Mouse (Mus musculus) intestine, embryonic 14.5 days (tissue): Measurements from ENCODE around the gene Cript. TPM values are rescaled to one million over a fixed set of nuclear protein-coding genes. Genes with fewer than 3 reads are reported as not detected.
A peak's percentile ranks its signal among the peaks of the same experiment; 100 is the strongest.

Experiments used
- ATAC-seq: fragments of 200-750 bp; cut with Nextera tagmentation; replicated peaks from 2 replicates; pipeline ENCODE4 v1.8.0; 2017; ENCODE audit warnings: low read depth, moderate number of reproducible peaks, moderate TSS enrichment, moderate library complexity; ENCODE audit not compliant: low FRiP score, low TSS enrichment
- DNase-seq: peaks from one replicate; pipeline ENCODE4 v3.0.0-alpha.2; 2018; ENCODE audit warnings: low spot score
- H3K27ac ChIP-seq: fragments of 300-500 bp; sonication (generic); 2 replicates; pipeline ENCODE4 v1.5.1; 2014; ENCODE audit warnings: low read depth, mild to moderate bottlenecking, control low read depth
- H3K27me3 ChIP-seq: fragments of 300-500 bp; sonication (generic); replicated peaks from 2 replicates; pipeline ENCODE4 v1.6.1; 2014; ENCODE audit warnings: low read length, control low read depth; ENCODE audit not compliant: control insufficient read depth, insufficient read depth
- H3K36me3 ChIP-seq: fragments of 300-500 bp; sonication (generic); 2 replicates; pipeline ENCODE4 v1.6.1; 2014; ENCODE audit warnings: low read length, control low read depth; ENCODE audit not compliant: control insufficient read depth, insufficient read depth
- H3K4me1 ChIP-seq: fragments of 300-500 bp; sonication (generic); replicated peaks from 2 replicates; pipeline ENCODE4 v1.6.1; 2014; ENCODE audit warnings: low read length, control low read depth, mixed read lengths; ENCODE audit not compliant: control insufficient read depth, insufficient read depth
- H3K4me2 ChIP-seq: fragments of 300-500 bp; sonication (generic); 2 replicates; pipeline ENCODE4 v1.6.1; 2014; ENCODE audit warnings: low read length
- H3K4me3 ChIP-seq: fragments of 300-500 bp; sonication (generic); 2 replicates; pipeline ENCODE4 v1.5.1; 2014; ENCODE audit warnings: low read depth, low read length, control low read depth, mixed read lengths
- H3K9ac ChIP-seq: fragments of 300-500 bp; sonication (generic); 2 replicates; pipeline ENCODE4 v1.6.1; 2014; ENCODE audit warnings: mild to moderate bottlenecking, low read length
- H3K9me3 ChIP-seq: fragments of 300-500 bp; sonication (generic); 2 replicates; pipeline ENCODE4 v1.6.1; 2016; ENCODE audit warnings: low read length, control low read depth; ENCODE audit not compliant: control insufficient read depth
- WGBS: fragments of 180-500 bp; shearing (Covaris S2); extraction: QIAGEN DNeasy Blood & Tissue Kit; methylation state at CpG from one replicate; pipeline ENCODE4 v1.1.7; 2014; 5-methylcytosine and 5-hydroxymethylcytosine counted together
- polyA plus RNA-seq: library from polyadenylated mRNA; unstranded; fragments of >200 nt; fragmentation: Nextera tagmentation; extraction: Ambion mirVana; gene quantifications from 2 replicates; pipeline ENCODE4 v1.2.1, GENCODE M21; 2014

The Cript gene
- polyA plus RNA-seq = 126 and 136 TPM in 2 replicates

DNA sequence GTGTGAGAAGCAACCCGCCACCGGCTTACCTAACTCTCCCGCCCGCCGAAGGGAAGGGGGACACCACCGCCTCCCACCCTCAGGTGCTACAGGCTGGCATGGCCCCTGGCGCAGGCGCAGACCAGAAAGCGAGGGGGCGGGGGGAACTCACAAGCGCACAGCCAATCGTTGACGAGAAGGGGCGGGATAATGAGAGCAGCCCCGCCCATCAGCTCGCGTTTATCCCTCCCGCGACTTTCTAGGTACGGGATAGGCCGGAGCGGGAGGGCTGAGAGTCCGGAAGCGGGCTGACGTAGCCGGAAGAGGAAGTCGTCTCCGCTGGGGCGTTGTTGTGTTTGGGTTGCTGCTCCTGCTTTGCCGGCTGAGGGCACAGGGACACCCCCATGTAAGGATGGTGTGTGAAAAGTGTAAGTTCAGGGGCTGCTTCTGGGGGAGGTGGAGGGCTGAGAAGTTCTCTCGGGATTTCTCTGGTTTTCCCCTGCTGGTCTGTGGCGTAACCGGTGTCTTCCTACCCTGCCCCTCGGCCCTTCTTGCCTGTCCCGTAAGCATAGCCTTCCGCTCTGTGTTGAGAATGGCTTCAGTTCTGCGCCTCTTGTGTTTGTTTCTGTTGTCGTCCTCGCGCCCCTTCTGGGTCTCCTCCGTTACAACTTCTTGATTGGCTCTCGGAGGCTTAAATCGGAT is at the start of gene Cript, which contains the start of gene Pigf:
Gene Cript, plus strand, starts transcription at position 282 of the 681 bp plus-strand sequence.
Gene Pigf, minus strand, starts transcription at position 138 of the 681 bp plus-strand sequence.
- DNase-seq = peak; percentile 98
- Histone ChIP-seq H3K36me3 (peaks cover 4% of the 10 kb centered on the region; the same call in 1 of the 2 replicates), H3K27ac (peak within 1 kb of the TSS; percentile 27; the same call in 1 of the 2 replicates), H3K4me3 (peak within 1 kb of the TSS; percentile 73), H3K9ac (peak within 1 kb of the TSS; percentile 66), H3K4me1 (peaks cover 8% of the 10 kb centered on the region; the same call in 1 of the 2 replicates), H3K27me3 (no peaks in the 10 kb centered on the region), H3K9me3 (no peaks in the 10 kb centered on the region), H3K4me2 (peak within 1 kb of the TSS; percentile 88)
- WGBS = under 1% methylated on average over 40 of the region's 43 CpGs
- peak; percentile 100 for ATAC-seq

DNA sequence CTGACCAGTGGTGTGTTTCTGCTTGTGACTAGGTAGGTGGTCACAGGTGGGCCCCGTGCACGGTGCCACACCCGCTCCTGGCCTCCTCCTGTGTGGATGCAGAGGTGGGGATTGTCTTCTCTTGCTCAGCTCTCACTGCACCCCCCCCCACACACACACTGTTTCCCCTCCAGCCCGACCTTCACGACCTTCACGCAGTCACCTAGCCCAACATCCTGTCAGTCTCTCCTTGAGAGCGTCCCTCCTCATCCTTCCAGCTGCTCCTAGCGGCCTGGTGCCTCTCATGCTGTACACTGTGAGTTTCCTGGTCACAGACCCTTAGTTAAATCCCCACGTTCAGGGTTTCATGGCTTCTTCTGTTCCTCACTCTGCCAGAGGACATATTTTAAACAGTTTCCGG is 49.0 kb upstream of the Cript start:
- ATAC-seq = no peak
- WGBS = 77% methylated on average over 10 of the region's 10 CpGs
- no peaks in the 10 kb centered on the region for H3K9me3 ChIP-seq

GRCm38 (mm10) chr17:86978496-86978895 is 46.9 kb upstream of the Cript start:
- no peaks in the 10 kb centered on the region for H3K27me3 ChIP-seq
- H3K4me3 ChIP-seq = no peak overlapping the region
- no peak overlapping the region for H3K9ac ChIP-seq
- peaks cover 38% of the 10 kb centered on the region for H3K36me3 ChIP-seq
- no peak overlapping the region for H3K4me2 ChIP-seq
- no peak for DNase-seq
- ATAC-seq = no peak
- no peaks in the 10 kb centered on the region for H3K9me3 ChIP-seq
- WGBS = 87% methylated on average over 6 of the region's 6 CpGs
- H3K4me1 ChIP-seq = 0 out of 2 replicates have a peak, but pooled peaks cover 2% of the 10 kb centered on the region
- H3K27ac ChIP-seq = no peak overlapping the region

More for the DNA sequence above, 49.0 kb upstream of the Cript start:
- Histone ChIP-seq H3K27me3 (no peaks in the 10 kb centered on the region), H3K9ac (no peak overlapping the region), H3K4me3 (no peak overlapping the region), H3K4me2 (no peak overlapping the region), H3K27ac (no peak overlapping the region), H3K36me3 (peaks cover 42% of the 10 kb centered on the region), H3K4me1 (no peaks in the 10 kb centered on the region)
- DNase-seq = no peak

GRCm38 (mm10) chr17:86981205-86981604 is 44.1 kb upstream of the Cript start:
- Histone ChIP-seq H3K36me3 (peaks cover 25% of the 10 kb centered on the region), H3K4me1 (0 out of 2 replicates have a peak, but pooled peaks cover 2% of the 10 kb centered on the region), H3K27me3 (no peaks in the 10 kb centered on the region), H3K4me3 (no peak overlapping the region), H3K27ac (no peak overlapping the region), H3K4me2 (no peak overlapping the region), H3K9me3 (no peaks in the 10 kb centered on the region), H3K9ac (no peak overlapping the region)
- no peak for ATAC-seq
- WGBS = 100% methylated on average over 1 of the region's 1 CpGs
- no peak for DNase-seq

DNA sequence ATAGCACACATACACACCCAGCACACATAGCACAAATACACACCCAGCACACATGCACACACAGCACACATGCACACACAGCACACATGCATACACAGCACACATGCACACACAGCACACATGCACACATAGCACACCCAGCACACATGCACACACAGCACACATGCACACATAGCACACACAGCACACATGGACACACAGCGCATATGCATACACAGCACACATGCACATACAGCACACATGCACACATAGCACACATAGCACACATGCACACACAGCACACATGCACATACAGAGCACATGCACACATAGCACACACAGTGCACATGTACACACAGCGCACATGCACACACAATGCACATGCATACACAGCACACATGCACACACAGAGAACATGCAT is 43.6 kb upstream of the Cript start:
- Histone ChIP-seq H3K27me3 (no peaks in the 10 kb centered on the region), H3K4me3 (no peak overlapping the region), H3K4me2 (no peak overlapping the region), H3K36me3 (peaks cover 25% of the 10 kb centered on the region), H3K9ac (no peak overlapping the region), H3K27ac (no peak overlapping the region), H3K9me3 (no peaks in the 10 kb centered on the region), H3K4me1 (peaks cover 2% of the 10 kb centered on the region; the same call in 1 of the 2 replicates)
- no peak for DNase-seq
- 100% methylated on average over 2 of the region's 2 CpGs for WGBS
- no peak for ATAC-seq

- Histone ChIP-seq H3K36me3 (peaks cover 25% of the 10 kb centered on the region), H3K9ac (no peak overlapping the region), H3K4me1 (peaks cover 2% of the 10 kb centered on the region; the same call in 1 of the 2 replicates), H3K4me3 (no peak overlapping the region), H3K27me3 (no peaks in the 10 kb centered on the region), H3K9me3 (no peaks in the 10 kb centered on the region), H3K4me2 (no peak overlapping the region), H3K27ac (no peak overlapping the region)
- 53% methylated on average over 9 of the region's 9 CpGs for WGBS
- DNase-seq = no peak
- ATAC-seq = peak; percentile 56
Observed at GRCm38 (mm10) chr17:86982497-86982896, 42.9 kb upstream of the Cript start.

DNA sequence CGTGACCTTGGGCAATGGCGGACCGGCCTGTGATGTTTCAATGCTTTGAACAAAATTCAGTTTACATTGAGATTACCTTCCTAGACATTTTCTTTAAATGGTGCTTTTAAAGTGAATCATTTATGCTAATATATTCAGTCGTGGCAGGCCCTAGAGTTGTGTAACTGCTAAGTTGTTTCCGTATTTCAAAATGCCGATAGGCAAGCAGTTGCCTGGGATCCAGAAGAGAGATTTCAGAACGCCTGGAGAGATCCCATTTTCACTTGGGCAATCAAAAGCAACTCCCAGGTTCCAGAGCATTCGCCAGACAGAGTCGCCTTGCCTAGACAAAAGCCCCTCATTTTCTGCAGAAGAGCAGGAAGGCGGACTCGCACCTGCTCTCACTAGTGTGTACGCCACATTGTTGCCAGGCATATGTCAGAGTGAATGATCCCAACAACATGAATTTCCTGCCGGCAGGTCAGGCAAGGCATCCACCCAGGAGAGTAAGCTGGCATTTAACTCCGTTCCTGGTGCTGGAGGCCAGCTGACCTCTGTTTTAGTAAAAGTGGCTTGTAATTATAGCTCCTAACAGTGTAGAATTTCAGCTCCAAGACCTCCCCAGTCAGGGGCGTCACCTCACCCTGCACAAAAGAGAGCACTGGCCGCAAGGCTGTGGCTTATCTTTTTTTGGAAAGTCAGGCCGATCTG is 38.8 kb upstream of the Cript start:
- WGBS = 54% methylated on average over 17 of the region's 17 CpGs
- no peak overlapping the region for H3K4me2 ChIP-seq

DNA sequence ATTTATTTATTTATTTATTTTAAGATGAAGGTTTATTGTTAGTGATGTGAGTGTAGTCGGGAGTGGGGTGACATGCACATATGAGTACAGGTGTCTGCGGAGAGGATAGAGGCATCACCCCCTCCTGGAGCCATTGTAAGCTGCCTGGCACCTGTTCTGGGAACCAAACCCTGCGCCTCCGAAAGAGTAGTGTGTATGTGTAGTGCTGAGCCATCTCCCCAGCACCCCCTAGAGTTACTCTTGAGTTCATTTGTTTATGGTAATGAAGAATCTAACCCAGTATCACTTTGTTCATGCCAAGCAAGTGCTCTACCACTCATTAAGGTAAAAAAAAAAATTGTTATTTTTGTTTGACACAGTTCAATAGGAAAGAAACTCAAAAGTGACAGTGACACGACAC is 37.2 kb upstream of the Cript start:
- H3K4me2 ChIP-seq = no peak overlapping the region
- H3K27me3 ChIP-seq = no peaks in the 10 kb centered on the region
- no peak overlapping the region for H3K4me3 ChIP-seq
- no peaks in the 10 kb centered on the region for H3K9me3 ChIP-seq
- ATAC-seq (no peak), DNase-seq (no peak)
- no peak overlapping the region for H3K9ac ChIP-seq
- WGBS = 95% methylated on average over 5 of the region's 5 CpGs
- H3K4me1 ChIP-seq = no peaks in the 10 kb centered on the region; the same call in 1 of the 2 replicates
- 0 out of 2 replicates have a peak, but pooled peaks cover 8% of the 10 kb centered on the region for H3K36me3 ChIP-seq
- H3K27ac ChIP-seq = no peak overlapping the region

More for the DNA sequence above, 38.8 kb upstream of the Cript start:
- 0 out of 2 replicates have a peak, but pooled peaks cover 10% of the 10 kb centered on the region for H3K36me3 ChIP-seq
- H3K9ac ChIP-seq = no peak overlapping the region
- no peaks in the 10 kb centered on the region for H3K27me3 ChIP-seq
- no peak overlapping the region for H3K4me3 ChIP-seq
- ATAC-seq (no peak), DNase-seq (no peak)
- no peaks in the 10 kb centered on the region for H3K9me3 ChIP-seq
- H3K27ac ChIP-seq = no peak overlapping the region
- H3K4me1 ChIP-seq = peaks cover 2% of the 10 kb centered on the region; the same call in 1 of the 2 replicates
